Mouse (Mus musculus) embryonic facial prominence, embryonic 11.5 days (tissue): ENCODE data around the gene Endou. TPM values are rescaled to one million over a fixed set of nuclear protein-coding genes. Genes with fewer than 3 reads are reported as not detected.

Experiments
- ATAC-seq: fragments of 200-750 bp; cut with Nextera tagmentation; replicated peaks from 2 replicates; pipeline ENCODE4 v1.8.0; 2017; ENCODE audit warnings: low read depth; ENCODE audit not compliant: insufficient number of reproducible peaks, low FRiP score, low TSS enrichment
- DNase-seq: peaks from one replicate; pipeline ENCODE4 v3.0.0-alpha.2; 2015; ENCODE audit warnings: low spot score
- H3K27ac ChIP-seq: fragments of 300-500 bp; sonication (generic); replicated peaks from 2 replicates; pipeline ENCODE4 v1.5.1; 2014; ENCODE audit warnings: mild to moderate bottlenecking, low read depth, low read length, control low read depth
- H3K27me3 ChIP-seq: fragments of 300-500 bp; sonication (generic); 2 replicates; pipeline ENCODE4 v1.6.1; 2014; ENCODE audit warnings: mild to moderate bottlenecking, low read length, moderate library complexity, mixed read lengths; ENCODE audit not compliant: control insufficient read depth, insufficient read depth
- H3K36me3 ChIP-seq: fragments of 300-500 bp; sonication (generic); replicated peaks from 2 replicates; pipeline ENCODE4 v1.6.1; 2014; ENCODE audit warnings: low read depth, mild to moderate bottlenecking, low read length, moderate library complexity, mixed read lengths; ENCODE audit not compliant: control insufficient read depth, insufficient read depth
- H3K4me1 ChIP-seq: fragments of 300-500 bp; sonication (generic); 2 replicates; pipeline ENCODE4 v1.6.1; 2014; ENCODE audit warnings: low read length, mixed read lengths; ENCODE audit not compliant: control insufficient read depth, insufficient read depth
- H3K4me2 ChIP-seq: fragments of 300-500 bp; sonication (generic); 2 replicates; pipeline ENCODE4 v1.6.1; 2014; ENCODE audit warnings: low read depth, mild to moderate bottlenecking, control low read depth, low read length, moderate library complexity
- H3K4me3 ChIP-seq: fragments of 300-500 bp; sonication (generic); 2 replicates; pipeline ENCODE4 v1.5.1; 2014; ENCODE audit warnings: low read depth, low read length, control low read depth
- H3K9ac ChIP-seq: fragments of 300-500 bp; sonication (generic); replicated peaks from 2 replicates; pipeline ENCODE4 v1.6.1; 2014; ENCODE audit warnings: mild to moderate bottlenecking, control low read depth, low read length
- H3K9me3 ChIP-seq: fragments of 300-500 bp; sonication (generic); replicated peaks from 2 replicates; pipeline ENCODE4 v1.6.1; 2016; ENCODE audit warnings: mild to moderate bottlenecking, low read length, inconsistent platforms, mixed read lengths; ENCODE audit not compliant: control insufficient read depth
- WGBS: fragments of 180-500 bp; shearing (Covaris S2); extraction: QIAGEN DNeasy Blood & Tissue Kit; methylation state at CpG from one replicate; pipeline ENCODE4 v1.1.7; 2014; 5-methylcytosine and 5-hydroxymethylcytosine counted together
- polyA plus RNA-seq: library from polyadenylated mRNA; unstranded; fragments of >200 nt; fragmentation: Nextera tagmentation; extraction: Ambion mirVana; gene quantifications from 2 replicates; pipeline ENCODE4 v1.2.1, GENCODE M21; 2014

Endou gene
- polyA plus RNA-seq, 1 experiment from 2014 or later, result not detected

- H3K9me3 ChIP-seq, result no peaks in the 10 kb centered on the region
- WGBS, result 78% methylated on average over 13 of the region's 13 CpGs
- H3K36me3 ChIP-seq, result no peaks in the 10 kb centered on the region
- H3K4me2 ChIP-seq, result no peak overlapping the region
- H3K27me3 ChIP-seq, result no peaks in the 10 kb centered on the region
- ATAC-seq, result no peak
- no peak overlapping the region for H3K27ac ChIP-seq
- no peak for DNase-seq
- no peak overlapping the region for H3K4me3 ChIP-seq
- no peaks in the 10 kb centered on the region for H3K4me1 ChIP-seq
- no peak overlapping the region for H3K9ac ChIP-seq
Observed at GRCm38 (mm10) chr15:97726310-97726709, 4.8 kb downstream of the Endou start.

GRCm38 (mm10) chr15:97725198-97725785 lies 5.8 kb downstream of the Endou start:
- Histone ChIP-seq H3K4me2 (no peak overlapping the region), H3K9ac (no peak overlapping the region), H3K27me3 (no peaks in the 10 kb centered on the region), H3K36me3 (no peaks in the 10 kb centered on the region), H3K4me1 (no peaks in the 10 kb centered on the region), H3K27ac (no peak overlapping the region), H3K9me3 (no peaks in the 10 kb centered on the region), H3K4me3 (no peak overlapping the region)
- 82% methylated on average over 6 of the region's 6 CpGs for WGBS
- no peak for DNase-seq
- ATAC-seq, result no peak

GRCm38 (mm10) chr15:97724346-97725197 lies 6.6 kb downstream of the Endou start:
- WGBS, result 87% methylated on average over 17 of the region's 17 CpGs
- Histone ChIP-seq H3K4me1 (no peaks in the 10 kb centered on the region), H3K27ac (no peak overlapping the region), H3K9ac (no peak overlapping the region), H3K27me3 (no peaks in the 10 kb centered on the region), H3K36me3 (no peaks in the 10 kb centered on the region), H3K4me2 (no peak overlapping the region), H3K9me3 (no peaks in the 10 kb centered on the region), H3K4me3 (no peak overlapping the region)
- no peak for DNase-seq
- ATAC-seq, result no peak

GRCm38 (mm10) chr15:97723536-97724345 lies 7.4 kb downstream of the Endou start:
- no peaks in the 10 kb centered on the region for H3K27me3 ChIP-seq
- H3K4me2 ChIP-seq, result no peak overlapping the region
- H3K27ac ChIP-seq, result no peak overlapping the region
- WGBS, result 84% methylated on average over 6 of the region's 6 CpGs
- H3K36me3 ChIP-seq, result no peaks in the 10 kb centered on the region
- no peak overlapping the region for H3K9ac ChIP-seq
- DNase-seq, result no peak
- H3K9me3 ChIP-seq, result no peaks in the 10 kb centered on the region
- no peaks in the 10 kb centered on the region for H3K4me1 ChIP-seq
- ATAC-seq, result no peak
- H3K4me3 ChIP-seq, result no peak overlapping the region

- Histone ChIP-seq H3K27ac (no peak overlapping the region), H3K4me3 (no peak overlapping the region), H3K9me3 (no peaks in the 10 kb centered on the region), H3K27me3 (no peaks in the 10 kb centered on the region), H3K4me1 (no peaks in the 10 kb centered on the region), H3K36me3 (no peaks in the 10 kb centered on the region), H3K4me2 (no peak overlapping the region), H3K9ac (no peak overlapping the region)
- ATAC-seq (no peak), DNase-seq (no peak)
- WGBS, result 67% methylated on average over 15 of the region's 15 CpGs
Observed at GRCm38 (mm10) chr15:97721008-97721701, 10.0 kb downstream of the Endou start.

- DNase-seq (no peak), ATAC-seq (no peak)
- no peak overlapping the region for H3K4me3 ChIP-seq
- H3K27me3 ChIP-seq, result no peaks in the 10 kb centered on the region
- no peak overlapping the region for H3K4me2 ChIP-seq
- H3K9me3 ChIP-seq, result no peaks in the 10 kb centered on the region
- H3K4me1 ChIP-seq, result no peaks in the 10 kb centered on the region
- no peaks in the 10 kb centered on the region for H3K36me3 ChIP-seq
- no peak overlapping the region for H3K27ac ChIP-seq
- 77% methylated on average over 12 of the region's 12 CpGs for WGBS
- H3K9ac ChIP-seq, result no peak overlapping the region
Observed at GRCm38 (mm10) chr15:97720026-97720675, 11.0 kb downstream of the Endou start.

GRCm38 (mm10) chr15:97719494-97719893 lies 11.6 kb downstream of the Endou start:
- Histone ChIP-seq H3K4me1 (no peaks in the 10 kb centered on the region), H3K27me3 (no peaks in the 10 kb centered on the region), H3K27ac (no peak overlapping the region), H3K9ac (no peak overlapping the region), H3K9me3 (no peaks in the 10 kb centered on the region), H3K4me3 (no peak overlapping the region), H3K4me2 (no peak overlapping the region), H3K36me3 (no peaks in the 10 kb centered on the region)
- DNase-seq, result no peak
- no peak for ATAC-seq
- WGBS, result 89% methylated on average over 12 of the region's 12 CpGs
